Mouse (Mus musculus): ENCODE measurements around the gene Tmem256. TPM values are rescaled to one million over a fixed set of nuclear protein-coding genes. Genes with fewer than 3 reads are reported as not detected.
"Not testable (repeated sequence)": the region's sequence is repeated elsewhere in the genome, so short reads cannot be mapped to it uniquely, and the experiment has no call there.

Tmem256 gene
- polyA plus RNA-seq, 1 experiment from 2014 or later, result 584 TPM

- ATAC-seq, result peak; percentile 92
- Histone ChIP-seq H3K36me3 (ENCODE audit: control insufficient read depth, insufficient read depth) (peaks cover 17% of the 10 kb centered on the region; the same call in 1 of the 2 replicates), H3K9ac (ENCODE audit: low read depth, low read length) (peak within 1 kb of the TSS; percentile 48), H3K27me3 (replicated peaks; ENCODE audit: control insufficient read depth, insufficient read depth, low read length) (no peaks in the 10 kb centered on the region), H3K4me1 (replicated peaks; ENCODE audit: control insufficient read depth, insufficient read depth, low read length) (no peaks in the 10 kb centered on the region), H3K9me3 (ENCODE audit: control insufficient read depth) (no peaks in the 10 kb centered on the region), H3K4me3 (ENCODE audit: low read depth, low read length) (peak within 1 kb of the TSS; percentile 30), H3K27ac (ENCODE audit: low read depth, low read length) (peak within 1 kb of the TSS; percentile 83), H3K4me2 (replicated peaks; ENCODE audit: low read depth) (peak within 1 kb of the TSS; percentile 63)
- no peak for TF ChIP-seq CTCF (IDR thresholded peaks at IDR 0.05; ENCODE audit: low read depth)
- WGBS, result 12% methylated on average over 30 of the region's 30 CpGs
Observed at GRCm38 (mm10) chr11:69858113-69858998, 20.0 kb downstream of the Tmem256 start, which contains the start of gene Tnk1. TSS of gene Tnk1 (minus strand) at chr11:69858730.

- ATAC-seq; H3K36me3 ChIP-seq (ENCODE audit: control insufficient read depth, insufficient read depth); H3K27ac ChIP-seq (ENCODE audit: low read depth, low read length); H3K4me1 ChIP-seq (replicated peaks; ENCODE audit: control insufficient read depth, insufficient read depth, low read length); H3K9ac ChIP-seq (ENCODE audit: low read depth, low read length); H3K27me3 ChIP-seq (replicated peaks; ENCODE audit: control insufficient read depth, insufficient read depth, low read length); H3K9me3 ChIP-seq (ENCODE audit: control insufficient read depth); H3K4me3 ChIP-seq (ENCODE audit: low read depth, low read length); H3K4me2 ChIP-seq (replicated peaks; ENCODE audit: low read depth): not testable (repeated sequence)
- 71% methylated on average over 3 of the region's 3 CpGs for WGBS
Observed at GRCm38 (mm10) chr11:69863729-69864128, 25.4 kb downstream of the Tmem256 start.

- Histone ChIP-seq H3K4me1 (replicated peaks; ENCODE audit: control insufficient read depth, insufficient read depth, low read length) (no peaks in the 10 kb centered on the region), H3K4me3 (ENCODE audit: low read depth, low read length) (no peak overlapping the region), H3K9ac (ENCODE audit: low read depth, low read length) (no peak overlapping the region), H3K4me2 (replicated peaks; ENCODE audit: low read depth) (no peak overlapping the region), H3K27me3 (replicated peaks; ENCODE audit: control insufficient read depth, insufficient read depth, low read length) (no peaks in the 10 kb centered on the region), H3K9me3 (ENCODE audit: control insufficient read depth) (no peaks in the 10 kb centered on the region), H3K36me3 (ENCODE audit: control insufficient read depth, insufficient read depth) (no peaks in the 10 kb centered on the region), H3K27ac (ENCODE audit: low read depth, low read length) (no peak overlapping the region)
- no peak for TF ChIP-seq CTCF (IDR thresholded peaks at IDR 0.05; ENCODE audit: low read depth)
- ATAC-seq, result no peak
- WGBS, result 53% methylated on average over 8 of the region's 8 CpGs
Observed at GRCm38 (mm10) chr11:69864138-69864860, 26.0 kb downstream of the Tmem256 start.

GRCm38 (mm10) chr11:69865561-69865960 is 27.2 kb downstream of the Tmem256 start:
- TF ChIP-seq CTCF (IDR thresholded peaks at IDR 0.05; ENCODE audit: low read depth), result no peak
- Histone ChIP-seq H3K9ac (ENCODE audit: low read depth, low read length) (no peak overlapping the region), H3K9me3 (ENCODE audit: control insufficient read depth) (no peaks in the 10 kb centered on the region), H3K4me3 (ENCODE audit: low read depth, low read length) (no peak overlapping the region), H3K36me3 (ENCODE audit: control insufficient read depth, insufficient read depth) (no peaks in the 10 kb centered on the region), H3K27ac (ENCODE audit: low read depth, low read length) (no peak overlapping the region), H3K4me2 (replicated peaks; ENCODE audit: low read depth) (no peak overlapping the region), H3K27me3 (replicated peaks; ENCODE audit: control insufficient read depth, insufficient read depth, low read length) (no peaks in the 10 kb centered on the region), H3K4me1 (replicated peaks; ENCODE audit: control insufficient read depth, insufficient read depth, low read length) (no peaks in the 10 kb centered on the region)
- ATAC-seq, result no peak
- WGBS, result 82% methylated on average over 9 of the region's 9 CpGs

- no peak for TF ChIP-seq CTCF (IDR thresholded peaks at IDR 0.05; ENCODE audit: low read depth)
- Histone ChIP-seq H3K4me1 (replicated peaks; ENCODE audit: control insufficient read depth, insufficient read depth, low read length) (no peaks in the 10 kb centered on the region), H3K36me3 (ENCODE audit: control insufficient read depth, insufficient read depth) (no peaks in the 10 kb centered on the region), H3K4me3 (ENCODE audit: low read depth, low read length) (no peak overlapping the region), H3K27ac (ENCODE audit: low read depth, low read length) (no peak overlapping the region), H3K4me2 (replicated peaks; ENCODE audit: low read depth) (no peak overlapping the region), H3K9ac (ENCODE audit: low read depth, low read length) (no peak overlapping the region), H3K9me3 (ENCODE audit: control insufficient read depth) (no peaks in the 10 kb centered on the region), H3K27me3 (replicated peaks; ENCODE audit: control insufficient read depth, insufficient read depth, low read length) (no peaks in the 10 kb centered on the region)
- no peak for ATAC-seq
- WGBS, result 47% methylated on average over 9 of the region's 9 CpGs
Observed at GRCm38 (mm10) chr11:69867335-69867734, 29.0 kb downstream of the Tmem256 start.

GRCm38 (mm10) chr11:69870289-69871069 is 32.2 kb downstream of the Tmem256 start:
- 63% methylated on average over 2 of the region's 2 CpGs for WGBS
- ATAC-seq, result peak; percentile 73

More at GRCm38 (mm10) chr11:69870289-69871069, 32.2 kb downstream of the Tmem256 start:
- H3K4me1 ChIP-seq (replicated peaks; ENCODE audit: control insufficient read depth, insufficient read depth, low read length), result no peaks in the 10 kb centered on the region
- H3K4me3 ChIP-seq (ENCODE audit: low read depth, low read length), result no peak overlapping the region
- H3K9me3 ChIP-seq (ENCODE audit: control insufficient read depth), result no peaks in the 10 kb centered on the region
- H3K9ac ChIP-seq (ENCODE audit: low read depth, low read length), result no peak overlapping the region
- no peak overlapping the region for H3K27ac ChIP-seq (ENCODE audit: low read depth, low read length)
- TF ChIP-seq CTCF (IDR thresholded peaks at IDR 0.05; ENCODE audit: low read depth), result no peak
- no peaks in the 10 kb centered on the region for H3K36me3 ChIP-seq (ENCODE audit: control insufficient read depth, insufficient read depth)
- no peak overlapping the region for H3K4me2 ChIP-seq (replicated peaks; ENCODE audit: low read depth)
- H3K27me3 ChIP-seq (replicated peaks; ENCODE audit: control insufficient read depth, insufficient read depth, low read length), result no peaks in the 10 kb centered on the region

Measured in intestine, postnatal 0 days (tissue).